Mouse (Mus musculus) hindbrain, embryonic 16.5 days (tissue): Measurements from ENCODE around the gene Slc37a4. TPM values are rescaled to one million over a fixed set of nuclear protein-coding genes. Genes with fewer than 3 reads are reported as not detected.

ENCODE experiments used
- ATAC-seq: fragments of 200-750 bp; cut with Nextera tagmentation; 2 replicates; pipeline ENCODE4 v1.8.0; 2017; ENCODE audit warnings: moderate TSS enrichment, moderate library complexity
- H3K27ac ChIP-seq: fragments of 300-500 bp; sonication (generic); 2 replicates; pipeline ENCODE4 v1.5.1; 2014; ENCODE audit warnings: low read depth, mild to moderate bottlenecking, control low read depth, low read length, moderate library complexity
- H3K27me3 ChIP-seq: fragments of 300-500 bp; sonication (generic); replicated peaks from 2 replicates; pipeline ENCODE4 v1.6.1; 2014; ENCODE audit warnings: low read length; ENCODE audit not compliant: control insufficient read depth, insufficient read depth
- H3K36me3 ChIP-seq: fragments of 300-500 bp; sonication (generic); 2 replicates; pipeline ENCODE4 v1.6.1; 2014; ENCODE audit warnings: mild to moderate bottlenecking, low read length, moderate library complexity, mixed read lengths; ENCODE audit not compliant: control insufficient read depth, insufficient read depth
- H3K4me1 ChIP-seq: fragments of 300-500 bp; sonication (generic); 2 replicates; pipeline ENCODE4 v1.6.1; 2014; ENCODE audit warnings: low read depth, low read length; ENCODE audit not compliant: control insufficient read depth, insufficient read depth
- H3K4me2 ChIP-seq: fragments of 300-500 bp; sonication (generic); 2 replicates; pipeline ENCODE4 v1.6.1; 2014; ENCODE audit warnings: mild to moderate bottlenecking, low read length, control low read depth, moderate library complexity
- H3K4me3 ChIP-seq: fragments of 300-500 bp; sonication (generic); 2 replicates; pipeline ENCODE4 v1.5.1; 2014; ENCODE audit warnings: mild to moderate bottlenecking, low read length, control low read depth, moderate library complexity
- H3K9ac ChIP-seq: fragments of 300-500 bp; sonication (generic); 2 replicates; pipeline ENCODE4 v1.6.1; 2014; ENCODE audit warnings: low read depth, mild to moderate bottlenecking, control low read depth, low read length, moderate library complexity
- H3K9me3 ChIP-seq: fragments of 300-500 bp; sonication (generic); 2 replicates; pipeline ENCODE4 v1.6.1; 2014; ENCODE audit warnings: mild to moderate bottlenecking, low read length, moderate library complexity; ENCODE audit not compliant: control insufficient read depth
- WGBS: fragments of 180-500 bp; shearing (Covaris S2); extraction: QIAGEN DNeasy Blood & Tissue Kit; methylation state at CpG from one replicate; pipeline ENCODE4 v1.1.7; 2014; 5-methylcytosine and 5-hydroxymethylcytosine counted together
- polyA plus RNA-seq: library from polyadenylated mRNA; unstranded; fragments of >200 nt; fragmentation: Nextera tagmentation; extraction: Ambion mirVana; gene quantifications from 2 replicates; pipeline ENCODE4 v1.2.1, GENCODE M21; 2015

The Slc37a4 gene
- 56.8 and 60.2 TPM in 2 replicates for polyA plus RNA-seq

GRCm38 (mm10) chr9:44396684-44397411, at the start of gene Slc37a4:
TSS of gene Slc37a4 (plus strand) at chr9:44396852.
- peak; percentile 98 for ATAC-seq
- H3K4me2 ChIP-seq = peak within 1 kb of the TSS; percentile 90
- peak within 1 kb of the TSS; percentile 90 for H3K27ac ChIP-seq
- peaks cover 19% of the 10 kb centered on the region for H3K4me1 ChIP-seq
- H3K4me3 ChIP-seq = peak within 1 kb of the TSS; percentile 79
- no peaks in the 10 kb centered on the region for H3K9me3 ChIP-seq
- H3K27me3 ChIP-seq = no peaks in the 10 kb centered on the region
- under 1% methylated on average over 42 of the region's 43 CpGs for WGBS
- peak within 1 kb of the TSS; percentile 95 for H3K9ac ChIP-seq
- H3K36me3 ChIP-seq = peaks cover 11% of the 10 kb centered on the region

GRCm38 (mm10) chr9:44347166-44347565, 49.5 kb upstream of the Slc37a4 start:
- Histone ChIP-seq H3K27ac (no peak overlapping the region), H3K4me3 (no peak overlapping the region), H3K9ac (no peak overlapping the region), H3K27me3 (no peaks in the 10 kb centered on the region), H3K9me3 (no peaks in the 10 kb centered on the region), H3K4me1 (peaks cover 5% of the 10 kb centered on the region), H3K4me2 (no peak overlapping the region), H3K36me3 (peaks cover 40% of the 10 kb centered on the region)
- WGBS = 94% methylated on average over 9 of the region's 9 CpGs
- no peak for ATAC-seq

GRCm38 (mm10) chr9:44347621-44348020, 49.0 kb upstream of the Slc37a4 start:
- no peak for ATAC-seq
- Histone ChIP-seq H3K4me3 (no peak overlapping the region), H3K9me3 (no peaks in the 10 kb centered on the region), H3K27ac (no peak overlapping the region), H3K9ac (no peak overlapping the region), H3K27me3 (no peaks in the 10 kb centered on the region), H3K4me2 (no peak overlapping the region), H3K36me3 (peaks cover 44% of the 10 kb centered on the region), H3K4me1 (peaks cover 5% of the 10 kb centered on the region)
- WGBS = 91% methylated on average over 4 of the region's 4 CpGs

- WGBS = 99% methylated on average over 4 of the region's 4 CpGs
- Histone ChIP-seq H3K27ac (no peak overlapping the region), H3K9me3 (no peaks in the 10 kb centered on the region), H3K36me3 (peaks cover 48% of the 10 kb centered on the region), H3K27me3 (no peaks in the 10 kb centered on the region), H3K4me2 (no peak overlapping the region), H3K4me1 (no peaks in the 10 kb centered on the region), H3K9ac (no peak overlapping the region), H3K4me3 (no peak overlapping the region)
- ATAC-seq = no peak
These were observed 48.1 kb upstream of the Slc37a4 start for GRCm38 (mm10) chr9:44348546-44348945.

DNA sequence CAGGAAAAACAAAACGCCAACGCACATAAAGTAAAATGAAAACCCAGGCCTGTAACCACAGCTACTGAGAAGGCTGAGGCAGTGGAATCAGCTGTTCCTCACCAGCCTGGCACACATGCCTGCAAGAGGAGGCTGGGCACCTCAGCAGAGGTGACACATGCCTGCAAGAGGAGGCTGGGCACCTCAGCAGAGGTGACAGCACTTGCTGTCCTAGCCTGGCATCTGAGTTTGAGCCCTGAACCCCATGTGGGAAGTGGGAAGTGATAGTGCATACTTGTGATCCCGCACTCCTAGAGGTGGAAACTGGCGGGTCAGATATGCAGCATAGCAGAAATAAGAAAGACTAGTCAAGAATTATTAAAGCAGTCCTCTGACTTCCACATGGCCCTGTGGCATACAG, 45.3 kb upstream of the Slc37a4 start:
- WGBS = 99% methylated on average over 4 of the region's 4 CpGs
- H3K4me2 ChIP-seq = no peak overlapping the region
- H3K9ac ChIP-seq = no peak overlapping the region
- no peaks in the 10 kb centered on the region for H3K27me3 ChIP-seq
- H3K27ac ChIP-seq = no peak overlapping the region
- no peak for ATAC-seq
- H3K9me3 ChIP-seq = no peaks in the 10 kb centered on the region
- peaks cover 74% of the 10 kb centered on the region for H3K36me3 ChIP-seq
- no peak overlapping the region for H3K4me3 ChIP-seq
- H3K4me1 ChIP-seq = no peaks in the 10 kb centered on the region

GRCm38 (mm10) chr9:44352337-44352736, 44.3 kb upstream of the Slc37a4 start:
- Histone ChIP-seq H3K27ac (no peak overlapping the region), H3K9ac (no peak overlapping the region), H3K4me2 (no peak overlapping the region), H3K4me3 (no peak overlapping the region), H3K4me1 (no peaks in the 10 kb centered on the region), H3K9me3 (no peaks in the 10 kb centered on the region), H3K36me3 (peaks cover 73% of the 10 kb centered on the region), H3K27me3 (no peaks in the 10 kb centered on the region)
- ATAC-seq = no peak
- WGBS = 94% methylated on average over 10 of the region's 10 CpGs

DNA sequence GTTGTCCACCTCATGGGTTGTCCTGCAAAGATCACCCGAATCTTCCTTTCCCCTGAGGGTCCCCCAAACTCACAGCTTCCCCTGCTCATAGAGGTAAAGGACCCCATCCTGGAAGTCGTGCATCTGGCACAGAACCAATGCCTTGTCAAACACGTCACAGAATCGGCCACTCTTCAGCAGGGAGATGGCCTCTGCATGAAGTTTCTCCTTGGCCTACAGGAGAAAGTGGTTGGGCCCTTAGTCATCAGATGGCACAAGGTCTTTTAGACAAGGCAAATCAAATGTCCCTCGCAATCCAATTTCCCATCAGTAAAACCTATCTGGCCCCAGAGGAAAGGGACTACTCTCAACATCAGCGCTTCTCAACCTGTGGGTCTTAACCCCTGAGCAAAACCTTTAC, 43.5 kb upstream of the Slc37a4 start:
- no peak for ATAC-seq
- H3K4me3 ChIP-seq = no peak overlapping the region
- H3K9ac ChIP-seq = no peak overlapping the region
- H3K9me3 ChIP-seq = no peaks in the 10 kb centered on the region
- H3K27me3 ChIP-seq = no peaks in the 10 kb centered on the region
- no peaks in the 10 kb centered on the region for H3K4me1 ChIP-seq
- H3K4me2 ChIP-seq = no peak overlapping the region
- WGBS = 92% methylated on average over 6 of the region's 6 CpGs
- H3K36me3 ChIP-seq = peaks cover 72% of the 10 kb centered on the region
- no peak overlapping the region for H3K27ac ChIP-seq

DNA sequence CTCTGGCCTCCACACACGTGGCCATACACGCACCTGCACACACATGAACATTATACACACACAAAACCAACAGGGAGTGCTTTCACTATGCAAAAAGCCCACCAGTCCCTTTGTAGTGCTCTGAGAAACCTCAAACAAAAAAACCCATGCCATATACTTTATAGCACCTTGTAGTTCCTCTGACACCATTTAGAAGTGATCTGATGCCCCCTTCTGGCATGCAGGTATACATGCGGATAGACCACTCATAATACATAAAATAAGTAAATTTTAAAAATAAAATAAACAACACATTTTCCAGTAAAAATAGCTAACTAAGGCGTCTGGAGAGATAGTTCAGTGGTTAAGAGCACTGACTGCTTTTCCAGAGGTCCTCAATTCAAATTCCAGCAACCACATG, 39.4 kb upstream of the Slc37a4 start:
- WGBS = 79% methylated on average over 4 of the region's 4 CpGs
- peaks cover 52% of the 10 kb centered on the region for H3K36me3 ChIP-seq
- ATAC-seq = no peak
- H3K9ac ChIP-seq = no peak overlapping the region
- H3K4me2 ChIP-seq = no peak overlapping the region
- H3K9me3 ChIP-seq = no peaks in the 10 kb centered on the region
- H3K27ac ChIP-seq = no peak overlapping the region
- H3K27me3 ChIP-seq = no peaks in the 10 kb centered on the region
- H3K4me3 ChIP-seq = no peak overlapping the region
- peaks cover 6% of the 10 kb centered on the region for H3K4me1 ChIP-seq

GRCm38 (mm10) chr9:44361190-44361917, 35.3 kb upstream of the Slc37a4 start, which contains the start of gene Vps11:
TSS of gene Vps11 (minus strand) at chr9:44361670.
- no peaks in the 10 kb centered on the region for H3K9me3 ChIP-seq
- H3K9ac ChIP-seq = peak within 1 kb of the TSS; percentile 88
- H3K4me1 ChIP-seq = peaks cover 6% of the 10 kb centered on the region
- peaks cover 19% of the 10 kb centered on the region for H3K36me3 ChIP-seq
- peak within 1 kb of the TSS; percentile 83 for H3K27ac ChIP-seq
- peak; percentile 94 for ATAC-seq
- H3K27me3 ChIP-seq = peaks cover 2% of the 10 kb centered on the region; the same call in 1 of the 2 replicates
- H3K4me3 ChIP-seq = peak within 1 kb of the TSS; percentile 90
- H3K4me2 ChIP-seq = peak within 1 kb of the TSS; percentile 67
- WGBS = 1% methylated on average over 44 of the region's 44 CpGs
